Mouse (Mus musculus) cerebellum, adult 11-12 months (tissue): Measurements from ENCODE around the gene Spats2l.

Experiments
- DNase-seq: peaks from one replicate; pipeline ENCODE4 v3.0.0; 2022

Spats2l gene

GRCm38 (mm10) chr1:57826245-57826644 is 52.3 kb downstream of the Spats2l start:
- DNase-seq = no peak

- no peak for DNase-seq
These were observed 59.2 kb downstream of the Spats2l start for GRCm38 (mm10) chr1:57833145-57833544.

- DNase-seq = no peak
These were observed 61.2 kb downstream of the Spats2l start for GRCm38 (mm10) chr1:57835128-57835527.

- no peak for DNase-seq
These were observed 62.8 kb downstream of the Spats2l start for GRCm38 (mm10) chr1:57836686-57837317.

GRCm38 (mm10) chr1:57839863-57840262 is 65.9 kb downstream of the Spats2l start:
- DNase-seq = no peak

GRCm38 (mm10) chr1:57845054-57845722 is 71.2 kb downstream of the Spats2l start:
- DNase-seq = no peak

GRCm38 (mm10) chr1:57846856-57847698 is 73.1 kb downstream of the Spats2l start:
- DNase-seq = no peak

GRCm38 (mm10) chr1:57849087-57849486 is 75.1 kb downstream of the Spats2l start:
- no peak for DNase-seq

- no peak for DNase-seq
These were observed 76.0 kb downstream of the Spats2l start for GRCm38 (mm10) chr1:57849916-57850315.

GRCm38 (mm10) chr1:57851871-57852270 is 77.9 kb downstream of the Spats2l start:
- no peak for DNase-seq

- no peak for DNase-seq
These were observed 78.8 kb downstream of the Spats2l start for GRCm38 (mm10) chr1:57852562-57853271.

GRCm38 (mm10) chr1:57857799-57858198 is 83.8 kb downstream of the Spats2l start:
- DNase-seq = no peak

GRCm38 (mm10) chr1:57862024-57862423 is 88.1 kb downstream of the Spats2l start:
- DNase-seq = no peak

GRCm38 (mm10) chr1:57868651-57869050 is 94.7 kb downstream of the Spats2l start:
- DNase-seq = no peak

- no peak for DNase-seq
These were observed 98.0 kb downstream of the Spats2l start for GRCm38 (mm10) chr1:57872006-57872405.

- no peak for DNase-seq
These were observed 100.0 kb downstream of the Spats2l start for GRCm38 (mm10) chr1:57873996-57874395.

GRCm38 (mm10) chr1:57875109-57875508 is 101.1 kb downstream of the Spats2l start:
- no peak for DNase-seq

- no peak for DNase-seq
These were observed 101.5 kb downstream of the Spats2l start for GRCm38 (mm10) chr1:57875512-57875911.

- DNase-seq = no peak
These were observed 105.0 kb downstream of the Spats2l start for GRCm38 (mm10) chr1:57878957-57879356.

- no peak for DNase-seq
These were observed 110.9 kb downstream of the Spats2l start for GRCm38 (mm10) chr1:57884867-57885266.

- DNase-seq = no peak
These were observed 115.8 kb downstream of the Spats2l start for GRCm38 (mm10) chr1:57889803-57890202.

- no peak for DNase-seq
These were observed 116.4 kb downstream of the Spats2l start for GRCm38 (mm10) chr1:57890259-57890902.

- no peak for DNase-seq
These were observed 116.9 kb downstream of the Spats2l start for GRCm38 (mm10) chr1:57890903-57891267.
